Mouse (Mus musculus) mouse embryonic stem cell (cell line): ENCODE results near the gene Fscn1.

Experiments used
- in situ Hi-C, 2 experiments: fragments of 300-500 bp; cut with MboI; formaldehyde crosslinking; loops; 1 replicate in 1 of 2; 3 replicates in 1 of 2; pipeline ENCODE4 v1.14.3; 2019 to 2020; ENCODE audit warnings: low sequenced_read_pairs in 2 of 2, low pct_unique_long_range_greater_than_20kb in 1 of 2, mixed read lengths in 1 of 2; ENCODE audit not compliant: unreplicated experiment in 1 of 2

Gene Fscn1

GRCm38 (mm10) chr5:142959576-142960556 lies at the start of gene Fscn1:
Fscn1 (plus strand) TSS chr5:142960343.
- in situ Hi-C loops, result no loop called here

DNA sequence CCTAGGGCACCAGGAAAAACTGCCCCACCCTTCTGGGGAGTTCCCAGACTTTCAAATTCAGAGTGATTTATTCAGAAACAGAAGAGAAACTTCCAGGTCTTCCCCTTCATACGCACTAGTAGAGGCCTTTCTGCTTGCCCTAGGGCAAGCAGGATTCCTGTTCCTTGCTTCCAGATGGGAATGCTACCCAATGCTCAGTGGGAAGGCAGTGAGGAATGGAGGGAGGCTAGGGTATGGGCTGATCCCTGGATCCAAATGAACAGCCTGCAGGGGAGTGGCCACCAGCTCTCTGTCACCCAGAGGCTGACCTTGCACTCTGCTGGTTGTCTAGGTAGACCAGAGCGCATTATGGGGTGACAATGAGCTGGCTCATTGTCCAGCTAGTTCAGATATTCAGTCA lies 48.5 kb upstream of the Fscn1 start:
- in situ Hi-C loops, result no loop called here

- in situ Hi-C loops, result no loop called here
Observed at GRCm38 (mm10) chr5:142912320-142912719, 47.8 kb upstream of the Fscn1 start.

- in situ Hi-C loops, result no loop called here
Observed at GRCm38 (mm10) chr5:142912739-142913138, 47.4 kb upstream of the Fscn1 start.

GRCm38 (mm10) chr5:142915231-142915630 lies 44.9 kb upstream of the Fscn1 start:
- in situ Hi-C loops, result no loop called here

- in situ Hi-C loops, result no loop called here
Observed at GRCm38 (mm10) chr5:142916593-142916992, 43.5 kb upstream of the Fscn1 start.

DNA sequence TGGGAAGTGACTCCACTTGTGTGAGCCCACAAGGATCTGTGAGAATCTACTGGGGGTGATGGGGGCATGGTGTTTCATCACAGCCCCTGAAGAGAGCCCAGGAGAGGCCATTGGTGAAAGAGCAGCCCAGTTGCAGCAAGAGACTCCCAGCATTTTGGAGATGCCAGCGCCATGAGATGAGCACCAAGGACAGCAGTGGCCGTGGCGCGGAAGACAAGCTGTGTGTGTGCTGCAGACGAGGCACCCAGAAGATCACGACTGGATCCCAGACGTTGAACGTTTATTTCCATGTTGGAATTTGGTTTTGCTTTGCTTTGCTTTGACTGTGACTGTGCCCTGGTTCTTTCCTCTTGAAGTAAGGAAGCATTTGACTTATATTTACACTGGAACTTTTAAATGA lies 42.7 kb upstream of the Fscn1 start:
- in situ Hi-C loops, result no loop called here

- in situ Hi-C loops, result no loop called here
Observed at GRCm38 (mm10) chr5:142920311-142921073, 39.7 kb upstream of the Fscn1 start.

DNA sequence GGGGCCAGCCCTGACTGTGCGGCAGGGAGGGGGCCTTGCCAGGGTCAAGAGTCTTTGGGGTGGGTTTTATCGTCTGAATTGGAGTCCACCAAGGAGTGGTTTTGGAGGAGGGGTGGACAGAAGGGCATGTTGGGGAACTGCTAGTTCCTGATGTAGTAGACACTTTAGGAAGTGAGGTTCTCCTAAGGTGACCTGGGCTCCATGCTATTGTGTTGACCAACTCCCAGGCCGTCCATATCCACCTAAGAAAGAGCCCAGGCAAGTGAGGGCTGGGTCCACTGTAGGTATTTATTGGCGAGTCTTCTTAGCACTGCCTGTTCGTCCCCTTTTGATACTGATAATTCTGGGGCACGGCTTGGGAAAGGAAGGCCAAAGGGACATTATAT lies 39.1 kb upstream of the Fscn1 start:
- in situ Hi-C loops, result no loop called here

DNA sequence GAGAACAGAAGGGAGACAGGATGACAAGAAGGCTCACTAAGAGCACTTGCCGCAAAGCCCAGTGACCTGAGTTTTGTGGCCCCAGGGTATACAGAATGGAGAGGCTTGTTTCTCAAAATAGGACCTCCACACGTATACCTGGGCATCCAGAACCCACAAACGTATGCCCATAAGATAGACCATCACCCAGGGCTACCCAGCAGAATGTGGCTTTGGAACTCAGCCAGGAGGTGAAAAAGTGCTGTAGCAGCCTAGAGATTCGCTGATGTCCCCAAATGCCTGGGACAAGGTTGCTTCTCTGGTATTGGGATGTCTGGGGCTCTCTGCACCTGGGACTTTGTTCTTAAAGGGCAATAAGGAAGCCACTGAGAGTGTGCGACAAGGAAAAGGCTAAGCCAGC lies 37.9 kb upstream of the Fscn1 start:
- in situ Hi-C loops, result no loop called here

- in situ Hi-C loops, result no loop called here
Observed at GRCm38 (mm10) chr5:142923781-142924180, 36.4 kb upstream of the Fscn1 start.

DNA sequence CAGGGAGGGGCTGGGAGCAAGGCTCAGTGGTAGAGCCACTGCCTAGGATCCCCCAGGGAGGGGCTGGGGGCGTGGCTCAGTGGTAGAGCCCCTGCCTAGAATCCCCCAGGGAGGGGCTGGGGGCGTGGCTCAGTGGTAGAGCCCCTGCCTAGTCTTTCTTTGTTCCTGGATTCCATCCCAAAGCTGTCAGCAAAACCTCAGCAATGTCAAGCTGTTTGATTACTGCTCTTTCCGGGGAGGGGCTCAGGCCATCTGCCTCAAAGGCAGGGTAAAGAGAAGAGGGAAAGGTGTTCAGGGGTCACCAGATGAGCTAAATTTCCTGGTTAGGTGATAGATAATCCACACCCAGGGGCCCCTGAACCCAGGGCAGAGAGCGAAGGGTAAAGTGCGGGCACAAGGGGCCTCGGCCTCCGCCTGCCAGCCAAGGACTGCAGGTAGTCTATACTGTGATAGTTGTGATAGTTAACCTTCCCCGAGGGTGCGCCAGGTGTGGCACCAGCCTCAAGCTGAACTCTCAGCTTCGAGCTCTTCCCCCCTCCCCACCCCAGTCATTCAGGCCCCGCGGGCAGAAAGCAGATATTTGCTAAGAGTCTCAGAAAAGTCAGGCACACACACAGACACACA lies 35.7 kb upstream of the Fscn1 start:
- in situ Hi-C loops, result no loop called here

GRCm38 (mm10) chr5:142926204-142926939 lies 33.8 kb upstream of the Fscn1 start:
- in situ Hi-C loops, result loop anchor here in 1 of 2 experiments (25.0 kb wide), 1 partner anchor 361 kb away; the partner anchor contains the start of gene Zfp853

GRCm38 (mm10) chr5:142926940-142927228 lies 33.3 kb upstream of the Fscn1 start:
- in situ Hi-C loops, result loop anchor here in 1 of 2 experiments (25.0 kb wide), 1 partner anchor 360 kb away; the partner anchor contains the start of gene Zfp853

GRCm38 (mm10) chr5:142927341-142927930 lies 32.7 kb upstream of the Fscn1 start:
- in situ Hi-C loops, result loop anchor here in 1 of 2 experiments (25.0 kb wide), 1 partner anchor 360 kb away; the partner anchor contains the start of gene Zfp853

GRCm38 (mm10) chr5:142928749-142929399 lies 31.3 kb upstream of the Fscn1 start:
- in situ Hi-C loops, result loop anchor here in 1 of 2 experiments (25.0 kb wide), 1 partner anchor 358 kb away; the partner anchor contains the start of gene Zfp853

GRCm38 (mm10) chr5:142929400-142929752 lies 30.8 kb upstream of the Fscn1 start:
- in situ Hi-C loops, result loop anchor here in 1 of 2 experiments (25.0 kb wide), 1 partner anchor 358 kb away; the partner anchor contains the start of gene Zfp853
